Mouse (Mus musculus) megakaryocyte progenitor cell, adult 5-6 weeks (primary cell): ENCODE measurements around the gene Plekha4. TPM values are rescaled to one million over a fixed set of nuclear protein-coding genes. Genes with fewer than 3 reads are reported as not detected.
"Not testable (repeated sequence)": the region's sequence is repeated elsewhere in the genome, so short reads cannot be mapped to it uniquely, and the experiment has no call there.

ENCODE experiments used
- ATAC-seq: replicated peaks from 2 replicates; pipeline ENCODE4 v1.8.0; 2016; ENCODE audit warnings: mild to moderate bottlenecking, moderate TSS enrichment, inconsistent platforms; ENCODE audit not compliant: poor library complexity
- total RNA-seq, 2 experiments: library from RNA; stranded (forward) in 1 of 2; stranded (reverse) in 1 of 2; fragments of 157-497, 149-512 nt in 1 of 2; fragments of 200-1000 nt in 1 of 2; gene quantifications; 2 replicates each; pipeline versions ENCODE4 v1.2.3 to v1.2.4; 2015 to 2017

Plekha4 gene
- total RNA-seq, 2 experiments from 2014 or later = 0.04 to 0.67 TPM

DNA sequence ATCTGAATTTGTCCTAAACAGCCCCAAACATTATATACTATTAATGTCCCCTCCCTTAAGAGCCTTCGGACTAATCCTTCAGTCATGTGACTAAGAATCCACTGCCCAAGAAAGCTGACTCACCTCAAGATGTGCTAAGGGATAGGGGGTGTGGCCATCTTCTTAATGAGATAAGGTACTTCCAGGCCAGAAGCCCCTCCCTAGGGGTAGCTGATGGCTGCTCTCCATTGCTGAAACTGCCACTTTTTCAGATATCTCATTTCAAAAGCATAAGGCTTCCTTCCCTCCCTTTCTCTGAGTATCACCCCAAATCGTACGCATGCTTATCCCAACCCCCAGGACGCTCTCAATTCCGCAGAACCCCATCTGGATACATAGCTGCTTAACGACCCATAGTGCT, 17.6 kb upstream of the Plekha4 start:
- peak; percentile 60 for ATAC-seq

DNA sequence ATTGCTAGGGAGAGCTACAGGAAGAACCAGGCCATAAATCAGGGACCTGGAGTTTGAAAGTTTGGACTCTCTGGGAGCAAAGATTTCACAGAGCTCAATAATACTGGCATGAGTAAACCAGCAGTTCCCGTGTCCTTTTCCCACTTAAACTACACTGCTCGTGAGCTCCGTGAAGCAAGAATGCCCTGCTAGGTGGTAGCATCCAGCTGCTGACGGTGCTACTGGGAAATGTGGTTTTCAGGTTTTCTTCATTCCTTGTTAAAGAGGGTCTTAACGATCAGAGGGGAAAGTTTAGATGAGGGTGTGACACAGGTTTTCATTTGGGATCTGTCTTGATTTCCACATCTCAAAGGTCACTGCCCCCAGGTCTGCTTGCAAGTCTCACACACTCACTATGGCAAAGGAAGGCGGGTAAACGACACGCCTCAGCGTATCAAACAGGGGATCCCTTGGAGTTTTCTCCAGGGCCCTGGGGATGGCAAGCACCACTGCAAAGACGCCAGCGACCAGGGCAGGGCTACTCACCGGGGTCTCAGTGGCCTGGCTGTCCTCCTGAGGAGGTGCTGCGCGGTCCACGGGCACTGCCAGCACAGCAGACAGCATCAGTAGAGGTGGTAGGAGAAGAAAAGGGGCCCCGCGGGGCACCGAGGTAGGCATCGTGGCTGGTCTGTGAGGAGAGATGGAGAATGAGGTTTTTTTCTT, 16.8 kb upstream of the Plekha4 start:
- ATAC-seq = no peak

DNA sequence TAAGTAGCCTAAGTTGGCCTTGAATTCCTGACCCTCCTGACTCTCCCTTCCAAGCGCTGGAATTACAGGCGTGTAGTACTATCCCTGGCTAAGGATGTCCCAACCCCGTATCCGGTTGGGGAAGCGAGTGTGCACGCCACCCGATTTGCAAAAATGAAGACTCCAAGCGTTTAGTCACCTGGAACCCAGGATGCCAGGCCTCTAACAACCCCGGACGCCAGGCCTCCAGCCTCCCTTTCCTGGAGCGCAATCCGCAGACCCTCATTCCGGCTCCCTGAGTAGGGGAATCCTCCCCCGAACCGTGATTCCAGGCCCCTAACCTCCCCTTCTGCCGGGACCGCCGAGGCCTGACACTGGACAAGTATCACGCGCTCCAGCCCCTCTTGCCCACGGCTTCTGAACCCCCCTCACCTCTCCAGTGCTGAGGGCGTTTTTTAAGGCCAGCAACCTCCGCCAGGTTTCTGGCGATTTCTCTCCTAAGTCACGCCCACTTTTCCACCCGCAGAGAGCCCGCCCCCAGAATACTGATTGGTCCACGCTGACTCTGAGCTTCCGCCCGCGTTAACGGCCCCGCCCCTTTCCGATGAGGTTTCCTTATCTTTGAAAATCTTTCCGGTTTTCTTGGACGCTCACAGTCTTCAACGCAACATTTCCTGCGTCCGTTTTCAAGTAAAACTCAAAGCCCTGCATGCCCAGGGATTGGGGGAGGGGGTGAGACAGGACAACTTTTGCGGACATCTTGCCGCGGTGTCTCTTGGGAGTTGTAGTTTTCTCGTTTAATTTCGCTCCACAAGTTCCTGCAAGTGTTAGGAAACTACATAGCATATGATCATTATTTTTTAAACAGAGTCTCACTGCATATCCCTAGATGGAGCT, 16.0 kb upstream of the Plekha4 start, which contains the start of gene Nucb1:
Gene Nucb1 (minus strand): TSS at position 495 of the 876 bp plus-strand sequence.
- peak; percentile 85 for ATAC-seq

DNA sequence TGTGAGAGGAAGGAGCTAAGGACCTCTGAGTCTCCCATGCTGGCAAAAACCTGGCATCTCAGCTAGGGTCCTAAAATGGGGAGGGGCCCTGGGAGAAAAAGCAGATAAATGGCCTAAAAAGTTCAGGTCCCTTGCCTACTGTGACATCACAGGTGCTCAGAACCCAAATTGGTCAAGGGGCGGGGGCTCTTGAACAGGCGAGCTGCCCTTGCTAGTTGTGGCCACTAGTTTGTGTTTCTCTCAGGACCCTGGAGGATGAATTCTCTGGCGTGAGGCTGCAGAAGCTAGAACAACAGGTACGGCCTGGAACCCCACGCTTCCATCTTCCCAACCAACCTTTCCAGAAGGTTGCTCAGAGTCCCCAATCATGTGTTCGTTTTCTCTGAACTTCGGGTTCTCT, 11.7 kb upstream of the Plekha4 start:
- ATAC-seq = no peak

DNA sequence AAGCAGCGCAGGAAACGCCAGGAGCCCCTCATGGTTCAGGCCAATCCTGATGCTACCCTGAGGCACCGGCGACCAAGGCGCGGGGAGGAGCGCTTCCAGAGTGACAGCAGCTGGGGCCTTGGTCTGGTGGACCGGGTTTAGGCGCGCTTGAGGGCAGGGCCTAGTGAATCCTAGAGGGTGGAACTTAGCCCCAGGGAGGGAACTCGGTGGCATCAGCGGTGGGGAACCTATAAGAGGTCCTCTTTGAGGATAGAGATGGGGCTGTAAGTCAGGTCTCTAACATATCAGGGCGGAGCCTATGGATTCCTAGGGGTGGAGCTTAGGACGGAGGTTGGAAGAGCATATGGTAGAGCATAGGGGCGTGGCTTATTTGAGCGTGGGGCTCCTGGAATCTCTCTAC, 10.7 kb upstream of the Plekha4 start:
- ATAC-seq = peak; percentile 78

DNA sequence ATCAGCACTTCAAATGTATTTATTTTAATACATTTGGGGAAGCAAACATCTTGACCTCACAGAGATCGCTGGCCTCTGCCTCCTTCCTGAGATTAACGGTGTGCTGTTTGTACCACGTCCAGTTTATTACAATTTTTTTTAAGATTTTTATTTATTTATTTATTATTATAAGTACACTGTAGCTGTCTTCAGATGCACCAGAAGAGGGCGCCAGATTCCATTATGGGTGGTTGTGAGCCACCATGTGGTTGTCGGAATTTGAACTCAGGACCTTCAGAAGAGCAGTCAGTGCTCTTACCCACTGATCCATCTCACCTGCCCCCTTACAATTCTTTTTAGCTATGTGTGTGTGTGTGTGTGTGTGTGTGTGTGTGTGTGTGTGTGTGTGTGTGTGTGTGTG, 9.3 kb upstream of the Plekha4 start:
- ATAC-seq = not testable (repeated sequence)

DNA sequence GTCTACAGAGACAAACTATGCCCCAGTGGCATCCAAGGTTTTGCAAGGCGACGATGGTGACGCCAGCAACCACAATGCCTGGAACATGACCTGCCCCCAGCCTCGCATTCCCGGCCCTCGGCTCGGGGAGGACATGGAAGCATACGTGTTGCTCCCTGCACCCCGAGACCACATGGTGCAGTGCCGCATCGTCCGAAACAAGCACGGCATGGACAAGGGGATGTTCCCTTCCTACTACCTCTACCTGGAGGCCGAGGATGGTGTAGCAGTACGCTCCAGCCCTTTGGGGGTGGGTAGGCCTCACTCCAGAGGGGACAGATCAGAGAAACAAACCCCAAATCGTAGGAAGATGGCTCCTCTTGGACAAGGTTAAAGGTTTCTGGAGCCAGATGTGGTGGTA, 7.5 kb upstream of the Plekha4 start:
- ATAC-seq = no peak

DNA sequence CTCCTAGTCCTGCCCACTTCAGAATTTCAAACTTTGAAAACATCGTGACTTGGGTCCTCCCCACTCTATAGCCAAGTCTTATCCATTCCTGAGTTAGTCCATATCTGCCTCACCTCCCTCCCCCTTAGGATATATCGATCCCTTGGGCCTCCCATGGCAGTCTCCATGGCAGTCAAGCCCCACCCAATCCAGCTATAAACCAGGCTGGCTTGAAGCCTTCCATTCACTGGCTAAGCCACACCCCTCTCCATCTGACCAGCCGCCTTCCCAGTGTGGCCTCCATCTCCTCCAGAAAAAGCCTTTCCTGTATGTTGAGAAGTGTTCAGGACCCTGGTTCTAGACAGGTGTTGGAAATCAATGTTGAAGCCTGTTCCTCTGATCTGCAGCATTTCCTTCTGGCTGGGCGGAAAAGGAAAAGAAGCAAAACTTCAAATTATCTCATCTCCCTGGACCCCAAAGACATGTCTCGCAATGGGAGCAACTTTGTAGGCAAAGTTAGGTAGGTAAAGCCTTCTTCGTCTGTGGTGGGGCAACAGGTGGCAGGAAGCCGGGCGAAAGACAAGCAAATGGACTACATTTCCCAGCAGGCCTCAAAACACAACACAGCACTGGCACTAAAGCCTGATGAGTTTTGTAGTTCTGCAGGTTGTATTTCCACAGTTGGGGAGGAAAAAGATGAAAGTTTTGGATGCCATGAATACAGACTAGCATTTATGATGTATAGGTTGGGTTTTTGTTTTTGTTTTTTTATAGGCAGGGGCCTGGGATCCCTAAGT, 6.6 kb upstream of the Plekha4 start:
- no peak for ATAC-seq

DNA sequence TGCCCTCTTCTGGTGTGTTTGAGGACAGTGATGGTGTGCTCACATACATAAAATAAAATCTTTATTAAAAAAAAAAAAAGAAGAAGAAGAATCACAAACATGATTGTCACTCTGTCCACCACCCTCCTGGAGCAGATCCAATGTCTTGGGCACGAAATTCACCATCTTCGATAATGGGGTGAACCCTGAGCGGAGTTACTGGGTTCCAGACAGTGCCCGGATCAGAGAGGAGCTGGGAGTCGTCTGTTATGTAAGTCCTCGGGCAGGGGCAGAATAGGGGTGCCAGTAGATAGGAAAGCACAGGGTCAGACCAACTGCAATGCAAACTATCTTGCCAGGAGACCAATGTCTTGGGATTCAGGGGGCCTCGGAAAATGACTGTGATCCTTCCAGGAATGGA, 5.5 kb upstream of the Plekha4 start:
- no peak for ATAC-seq

DNA sequence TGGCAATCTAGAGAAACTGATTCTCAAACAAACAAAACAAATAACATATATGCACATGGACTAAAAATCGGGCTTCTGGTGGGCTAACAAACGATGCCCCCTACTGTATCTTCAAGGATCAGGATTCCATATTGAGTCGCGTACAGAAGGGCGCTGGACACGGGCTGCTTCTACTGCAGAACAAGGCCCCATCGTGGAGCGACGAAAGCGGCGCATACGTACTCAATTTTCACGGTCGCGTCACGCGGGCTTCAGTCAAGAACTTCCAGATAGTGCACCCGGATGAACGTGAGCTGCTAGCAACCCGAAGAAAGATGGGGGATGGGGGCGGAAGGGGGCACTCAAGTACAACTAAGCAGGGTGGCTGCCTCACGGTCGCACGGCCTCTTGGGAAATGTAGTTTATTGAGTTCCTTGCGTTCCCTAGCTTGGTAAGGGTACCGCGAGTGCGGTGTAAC, 4.4 kb upstream of the Plekha4 start:
- ATAC-seq = peak; percentile 54

DNA sequence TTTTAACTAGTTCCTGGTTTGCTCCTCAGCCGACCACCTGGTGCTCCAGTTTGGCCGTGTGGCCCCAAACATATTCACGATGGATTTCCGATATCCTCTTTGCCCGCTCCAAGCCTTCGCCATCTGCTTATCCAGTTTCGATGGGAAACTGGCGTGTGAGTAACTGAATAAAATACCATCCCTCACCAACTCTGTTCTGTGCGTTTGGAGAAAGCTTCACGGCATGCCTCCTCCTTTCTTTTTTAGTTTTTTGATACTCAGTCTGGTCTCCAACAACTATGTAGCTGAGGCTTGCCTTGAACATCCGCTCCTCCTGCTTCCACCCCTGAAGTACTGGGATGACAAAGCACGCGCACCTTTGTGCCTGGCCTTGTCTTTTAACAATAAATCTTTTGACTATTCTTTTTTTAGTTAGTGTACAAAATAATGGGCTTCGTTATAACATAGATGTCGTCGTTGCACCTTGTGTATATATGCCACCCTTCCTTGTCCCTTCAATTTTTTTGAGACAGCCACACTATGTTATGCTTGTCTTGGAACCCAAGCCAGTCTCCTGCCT, 3.9 kb upstream of the Plekha4 start:
- no peak for ATAC-seq

DNA sequence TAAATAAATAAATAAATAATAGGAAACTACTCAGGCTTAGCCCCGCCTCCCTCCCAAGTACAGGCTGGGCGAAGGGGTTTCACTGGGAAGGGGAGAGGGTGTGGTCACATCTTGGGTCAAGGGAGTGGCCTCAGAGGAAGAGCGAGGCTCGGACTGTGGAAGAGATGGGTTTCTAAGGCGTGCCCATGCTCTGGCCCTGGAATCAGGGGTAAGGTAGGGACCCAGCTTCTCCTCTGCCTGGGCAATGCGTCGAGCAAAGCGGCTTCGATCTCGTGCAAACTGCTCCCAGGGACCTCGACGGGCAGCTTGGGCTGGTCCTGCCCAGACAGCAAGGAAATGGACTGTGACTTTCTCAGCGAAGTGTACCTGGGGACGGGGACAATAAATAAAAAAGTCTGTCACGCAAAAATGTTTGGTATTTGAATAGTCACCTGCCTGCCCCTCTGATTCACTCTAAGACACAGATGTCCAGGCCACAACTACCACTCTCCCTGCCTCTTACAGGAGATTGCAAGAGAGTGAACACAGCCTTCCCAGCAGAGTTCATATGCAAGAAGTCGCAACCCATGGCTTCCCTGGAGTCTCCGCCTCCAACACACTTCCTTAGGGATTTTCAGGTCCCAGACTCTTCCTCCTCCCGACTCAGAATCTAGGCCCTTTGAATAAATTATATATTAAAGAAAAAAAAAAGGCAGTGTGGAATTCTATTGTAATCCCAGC, 3.0 kb upstream of the Plekha4 start:
- ATAC-seq = no peak

DNA sequence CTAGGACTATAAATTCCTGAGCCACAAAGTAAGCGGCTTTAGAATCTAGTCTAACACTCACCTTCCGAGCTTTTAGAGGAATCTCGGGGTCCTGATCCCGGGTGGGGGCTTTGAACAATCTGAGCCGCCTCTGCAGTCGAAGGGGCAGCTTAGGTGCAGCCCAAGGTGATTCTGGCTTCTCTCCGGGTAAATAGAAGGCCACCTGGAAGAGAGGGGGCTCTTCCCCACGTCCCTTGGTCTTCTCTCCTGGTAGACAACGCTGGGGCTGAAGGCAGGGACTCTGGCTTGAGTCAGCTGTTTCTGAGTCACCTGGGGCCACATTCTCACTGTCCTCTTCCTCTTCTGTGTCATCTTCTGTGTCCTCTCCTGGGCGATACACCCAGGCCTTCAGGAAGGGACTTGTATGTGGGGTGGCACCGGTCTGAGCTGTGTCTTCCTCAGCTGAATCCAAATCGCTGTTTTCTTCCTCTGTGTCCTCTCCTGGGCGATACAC, 2.4 kb upstream of the Plekha4 start:
- no peak for ATAC-seq

DNA sequence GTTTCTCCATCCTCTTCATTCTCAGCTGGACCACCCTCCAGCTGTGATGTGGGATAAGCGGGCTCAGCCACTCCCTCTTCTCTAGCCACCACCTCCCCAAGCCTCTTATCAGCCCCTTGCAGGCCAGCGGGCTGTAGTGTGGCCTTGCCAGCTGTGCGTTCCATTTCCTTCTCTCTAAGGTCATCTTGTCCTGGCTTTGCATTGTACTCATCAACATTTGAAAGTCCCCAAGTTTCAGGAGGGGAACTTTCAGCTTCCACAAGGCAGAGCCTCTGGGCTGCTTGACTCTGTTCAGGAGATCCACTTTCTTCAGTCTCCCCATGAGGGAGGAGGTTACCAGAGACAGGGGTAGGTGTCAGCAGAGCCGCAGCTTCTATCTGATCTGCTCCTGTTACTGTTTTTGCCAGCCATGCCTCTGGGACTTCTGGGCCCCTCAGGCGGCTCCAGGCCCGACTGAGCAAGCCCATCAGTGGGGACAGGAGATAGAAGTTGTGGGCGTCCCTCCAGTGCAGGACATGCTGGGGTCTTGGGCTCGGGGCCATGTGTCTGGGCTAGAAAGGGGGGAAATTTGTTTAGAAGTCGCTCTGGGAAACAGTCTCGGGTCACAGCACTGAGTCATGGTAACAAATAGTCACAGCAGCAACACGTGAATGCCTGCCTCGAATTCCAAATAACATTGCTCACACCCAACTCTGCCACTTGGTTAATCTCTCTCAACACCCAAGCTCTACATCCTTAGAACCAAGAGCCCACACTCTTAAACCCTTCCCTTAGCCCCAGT, 1.1 kb upstream of the Plekha4 start:
- peak; percentile 62 for ATAC-seq

DNA sequence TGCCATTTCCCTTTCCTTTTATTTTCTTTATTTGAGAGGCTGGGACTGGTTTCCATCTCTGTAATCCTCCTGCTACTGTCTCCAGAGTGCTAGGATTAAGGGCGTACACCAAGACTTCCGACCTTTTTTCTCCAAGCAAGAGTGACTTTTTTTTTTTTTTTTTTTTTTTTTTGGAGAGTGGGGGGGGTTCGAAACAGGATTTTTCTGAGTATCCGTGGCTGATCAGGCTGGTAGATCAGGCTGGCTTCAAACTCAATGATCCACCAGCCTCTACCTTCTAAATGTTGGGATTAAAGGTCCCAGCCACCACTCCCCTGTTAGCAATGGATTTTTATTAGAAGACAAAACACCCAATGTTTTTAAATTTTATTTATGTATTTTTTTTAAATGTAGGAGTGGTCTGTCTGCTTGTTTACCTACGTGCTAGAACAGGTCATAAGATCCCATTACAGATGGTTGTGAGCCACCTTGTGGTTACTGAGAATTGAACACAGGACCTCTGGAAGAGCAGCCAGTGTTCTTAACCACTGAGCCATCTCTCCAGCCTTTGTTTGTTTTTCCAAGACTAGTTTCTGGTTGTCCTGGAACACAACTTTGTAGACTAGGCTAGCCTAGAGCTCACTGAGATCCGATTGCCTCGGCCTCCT, 467 bp downstream of the Plekha4 start:
- ATAC-seq = no peak

DNA sequence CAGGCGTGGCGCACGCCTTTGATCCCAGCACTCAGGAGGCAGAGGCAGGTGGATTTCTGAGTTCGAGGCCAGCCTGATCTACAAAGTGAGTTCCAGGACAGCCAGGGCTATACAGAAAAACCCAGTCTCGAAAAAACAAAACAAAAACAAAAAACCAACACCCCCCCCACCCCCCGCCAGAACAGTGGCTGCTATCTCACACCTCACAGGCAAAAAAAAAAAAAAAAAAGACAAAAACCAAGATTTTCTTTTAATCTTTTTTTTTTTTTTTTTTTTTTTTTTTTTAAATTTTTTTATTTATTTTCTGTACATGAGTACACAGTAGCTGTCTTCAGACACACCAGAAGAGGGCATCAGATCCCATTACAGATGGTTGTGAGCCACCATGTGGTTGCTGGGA, 1.0 kb downstream of the Plekha4 start:
- ATAC-seq = not testable (repeated sequence)

DNA sequence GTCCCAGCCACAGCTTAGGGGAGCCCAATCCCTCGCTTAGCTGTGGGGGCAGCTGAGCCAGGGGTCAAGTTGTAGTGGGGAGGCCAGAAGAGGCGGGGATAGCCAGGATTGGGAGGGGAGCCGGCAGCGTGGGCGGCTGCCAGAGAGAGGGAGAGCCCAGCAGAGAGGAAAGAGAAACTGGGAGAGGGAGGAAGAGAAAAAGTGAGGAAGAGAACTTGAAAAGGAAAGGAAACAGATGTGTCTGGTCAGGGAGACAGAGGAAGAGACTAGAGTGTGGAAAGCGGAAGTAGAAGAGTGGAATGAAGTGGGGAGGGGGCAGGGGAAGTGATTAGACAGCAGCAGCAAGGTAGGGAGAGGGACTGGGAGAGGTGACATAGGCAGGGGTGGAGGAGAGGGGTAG, 3.3 kb downstream of the Plekha4 start:
- ATAC-seq = peak; percentile 18

DNA sequence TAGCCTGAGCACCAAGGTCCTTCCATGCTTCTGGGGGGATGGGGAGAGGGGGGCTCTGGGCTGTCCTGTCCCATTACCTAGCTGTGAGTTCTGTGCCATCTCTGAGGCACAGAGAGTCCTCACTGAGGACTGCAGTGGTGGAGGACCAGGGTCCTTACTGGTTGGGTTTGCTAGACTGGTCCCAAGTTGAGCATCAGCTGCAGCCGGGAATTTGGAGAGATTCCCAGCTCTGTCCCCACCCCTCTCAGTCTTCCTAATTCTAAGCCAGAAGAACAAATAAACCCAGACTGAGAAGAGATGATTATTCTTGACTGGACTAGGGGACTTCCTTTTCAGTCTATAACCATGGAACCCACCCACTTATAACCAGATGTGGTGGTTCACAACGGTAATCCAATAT, 4.5 kb downstream of the Plekha4 start:
- no peak for ATAC-seq

DNA sequence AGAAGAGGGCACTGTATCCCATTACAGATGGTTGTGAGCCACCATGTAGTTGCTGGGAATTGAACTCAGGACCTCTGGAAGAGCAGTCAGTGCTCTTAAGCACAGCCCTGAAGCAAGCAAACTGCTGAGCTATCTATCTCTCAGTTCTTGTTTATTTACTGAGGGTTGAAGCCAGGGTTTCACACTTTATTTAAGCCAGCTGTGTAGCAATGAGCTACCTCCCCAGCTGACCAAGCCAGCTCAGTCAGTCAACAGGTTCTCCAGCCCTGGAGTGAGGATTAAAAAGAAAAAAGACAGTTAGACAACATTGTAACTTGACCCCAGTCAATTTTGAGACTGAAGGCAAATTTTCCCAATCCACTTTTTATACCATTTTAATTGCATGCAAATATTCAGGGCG, 9.5 kb downstream of the Plekha4 start:
- ATAC-seq = no peak
